ENCODE assay signal across 10 mouse cellular contexts in genomic region chr12:104955003-104955800, GRCm38 (mm10). TPM values are rescaled to one million over a fixed set of nuclear protein-coding genes. Genes with fewer than 3 reads are reported as not detected.
DNase-seq lines count a peak whose midpoint lies in the region; ATAC-seq and TF ChIP-seq lines count a peak whose summit lies in the region.
"Had no signal": no experiment of that assay in that cellular context is flagged by ENCODE, and none has a peak within 500 bp of the region (broad histone marks: within the 10 kb centered on the region; RNA-seq: fewer than 3 reads in every experiment).

No protein-coding gene starts in this region.

- no peak overlapping the region for H3K4me3 ChIP-seq in hindbrain, postnatal 0 days (ENCODE audit: low read length)
- H3K4me3 ChIP-seq in neural tube, embryonic 15.5 days (replicated peaks), result no peak overlapping the region
- H3K4me3 ChIP-seq: midbrain, embryonic 12.5 days had no signal

- no peak for TF ChIP-seq CTCF in hindbrain, postnatal 0 days (IDR thresholded peaks at IDR 0.05; ENCODE audit: low read depth)

- H3K4me1 ChIP-seq in hindbrain, postnatal 0 days (ENCODE audit: insufficient read depth, low read length), result peaks cover 10% of the 10 kb centered on the region; the same call in 1 of the 2 replicates
- H3K4me1 ChIP-seq in neural tube, embryonic 15.5 days, result peaks cover 9% of the 10 kb centered on the region

- ATAC-seq in hindbrain, postnatal 0 days, result peak; percentile 58
- ATAC-seq in neural tube, embryonic 15.5 days (ENCODE audit: low FRiP score), result peak; percentile 15; the same call in 1 of the 2 replicates

- no peaks in the 10 kb centered on the region for H3K36me3 ChIP-seq in hindbrain, postnatal 0 days (ENCODE audit: insufficient read depth, low read length)
- H3K36me3 ChIP-seq in neural tube, embryonic 15.5 days, result no peaks in the 10 kb centered on the region
- H3K36me3 ChIP-seq: midbrain, embryonic 12.5 days had no signal

- H3K9ac ChIP-seq in hindbrain, postnatal 0 days (replicated peaks; ENCODE audit: low read length), result 0 out of 2 replicates have a peak overlapping the region, but pooled peaks have one; percentile 5
- H3K9ac ChIP-seq in neural tube, embryonic 15.5 days (replicated peaks), result no peak overlapping the region
- H3K9ac ChIP-seq: midbrain, embryonic 12.5 days had no signal

- no peaks in the 10 kb centered on the region for H3K9me3 ChIP-seq in hindbrain, postnatal 0 days (ENCODE audit: low read length)
- no peaks in the 10 kb centered on the region for H3K9me3 ChIP-seq in neural tube, embryonic 15.5 days (replicated peaks)
- H3K9me3 ChIP-seq: midbrain, embryonic 12.5 days had no signal

- H3K27ac ChIP-seq in hindbrain, postnatal 0 days, result peak overlapping the region; percentile 66
- H3K27ac ChIP-seq in neural tube, embryonic 15.5 days (replicated peaks), result no peak overlapping the region
- H3K27ac ChIP-seq: midbrain, embryonic 12.5 days had no signal

- H3K27me3 ChIP-seq in hindbrain, postnatal 0 days (ENCODE audit: insufficient read depth, low read length), result no peaks in the 10 kb centered on the region
- peaks cover 6% of the 10 kb centered on the region; the same call in 1 of the 2 replicates for H3K27me3 ChIP-seq in neural tube, embryonic 15.5 days (replicated peaks)

- DNase-seq in heart, adult 8-10 months (ENCODE audit: low spot score), result peak; percentile 12
- DNase-seq in heart, adult 11 months, result no peak
- peak; percentile 39 for DNase-seq in ovary, postnatal 36 days (ENCODE audit: low spot score)
- DNase-seq in ovary, postnatal 10 days (ENCODE audit: low spot score), result no peak
- DNase-seq in hindbrain, postnatal 0 days (ENCODE audit: low spot score), result peak; percentile 83
- no peak for DNase-seq in adrenal gland, adult 8-10 months
- no peak for DNase-seq in adrenal gland, postnatal 10 days
- DNase-seq: spleen, adult 18-20 months had no signal

- 52% methylated on average over 17 of the region's 17 CpGs for WGBS in hindbrain, postnatal 0 days
- WGBS in neural tube, embryonic 15.5 days, result 61% methylated on average over 17 of the region's 17 CpGs

- peak overlapping the region; percentile 6; the same call in 1 of the 2 replicates for H3K4me2 ChIP-seq in hindbrain, postnatal 0 days (ENCODE audit: low read depth, low read length)
- no peak overlapping the region for H3K4me2 ChIP-seq in neural tube, embryonic 15.5 days
- H3K4me2 ChIP-seq: midbrain, embryonic 12.5 days had no signal

RNA-seq across cellular contexts. Expression of gene Syne3, which starts 54.4 kb away (rescaled TPM):
- 10 to 100 TPM in 1 of 4 experiments, 1 to 10 TPM in 3; 7.2 to 10.5 (median 7.7) TPM for total RNA-seq in heart, adult 8-10 months (2022)
- 1.4 TPM in 2 replicates for total RNA-seq in hindbrain, postnatal 0 days (2014; rRNA removed)
- 0.66 and 0.98 TPM in 2 replicates for polyA plus RNA-seq in hindbrain, postnatal 0 days (2015; fragmentation: Nextera tagmentation; extraction: Ambion mirVana)
- 0.28 and 0.66 TPM in 2 replicates for polyA plus RNA-seq in neural tube, embryonic 15.5 days (2015; fragmentation: Nextera tagmentation; extraction: Ambion mirVana)
- 10 to 100 TPM; 12.0 to 20.8 (median 16.8) TPM for total RNA-seq in adrenal gland, adult 8-10 months (2022)
- total RNA-seq in adrenal gland, postnatal 10 days (2021), result 1 to 10 TPM; 9.1 to 9.5 TPM

Comparison
In these comparisons a context has a peak if more than half of its experiments do, and no peak if none do; other contexts are left out.
1. DNase-seq: peak in heart, adult 8-10 months (single experiment), ovary, postnatal 36 days (single experiment) and hindbrain, postnatal 0 days (single experiment); none in heart, adult 11 months (single experiment), ovary, postnatal 10 days (single experiment), adrenal gland, adult 8-10 months (single experiment) and adrenal gland, postnatal 10 days (single experiment).